Mouse (Mus musculus): ENCODE data around the gene Nphp4. TPM values are rescaled to one million over a fixed set of nuclear protein-coding genes. Genes with fewer than 3 reads are reported as not detected.

Gene Nphp4
- 0.02 and 0.04 TPM in 2 replicates for polyA plus RNA-seq (2012)

DNA sequence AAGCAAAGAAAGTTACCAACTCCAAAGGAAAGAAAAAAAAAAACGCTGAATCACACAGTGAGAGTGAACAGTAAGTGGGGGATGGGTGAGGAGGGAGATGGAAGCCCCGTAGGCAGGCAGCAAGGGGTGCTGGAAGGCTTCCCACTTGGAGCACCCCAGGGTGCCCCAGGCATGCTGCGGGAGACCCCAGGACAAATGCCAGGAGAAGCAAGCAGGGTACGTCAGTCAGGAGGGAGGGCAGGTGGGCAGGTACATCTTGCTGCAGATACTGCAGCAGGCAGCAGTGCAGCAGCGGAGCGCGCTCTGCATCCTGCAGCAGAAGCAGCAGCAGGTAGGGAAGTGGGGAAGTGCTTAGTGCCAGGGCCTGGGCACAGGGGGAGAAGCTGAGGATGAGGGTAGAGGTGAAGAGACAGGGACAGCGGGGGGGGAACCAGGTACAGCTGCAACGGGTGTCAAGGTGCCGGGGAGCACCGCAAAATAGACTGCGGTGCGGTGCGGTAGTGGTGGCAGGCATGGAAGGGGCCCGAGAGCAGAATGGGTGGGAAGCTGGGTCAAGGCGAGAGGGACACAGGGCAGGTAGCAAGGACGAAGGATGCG lies at the start of gene Nphp4:
Nphp4 (plus strand) TSS at position 280 of the 597 bp plus-strand sequence.
- no peak for TF ChIP-seq TAL1 (IDR thresholded peaks at IDR 0.05; ENCODE audit: low read length)
- no peak for TF ChIP-seq GATA1 (IDR thresholded peaks at IDR 0.05; ENCODE audit: low read length)
- peaks cover 11% of the 10 kb centered on the region for H3K9me3 ChIP-seq (ENCODE audit: control insufficient read depth, low read length)
- peaks cover 11% of the 10 kb centered on the region for H3K4me1 ChIP-seq (ENCODE audit: control insufficient read depth)
- peaks cover 40% of the 10 kb centered on the region for H3K27me3 ChIP-seq (ENCODE audit: control insufficient read depth)
- H3K4me3 ChIP-seq (replicated peaks) = peak within 1 kb of the TSS; percentile 63
- H3K36me3 ChIP-seq (ENCODE audit: control insufficient read depth) = no peaks in the 10 kb centered on the region

DNA sequence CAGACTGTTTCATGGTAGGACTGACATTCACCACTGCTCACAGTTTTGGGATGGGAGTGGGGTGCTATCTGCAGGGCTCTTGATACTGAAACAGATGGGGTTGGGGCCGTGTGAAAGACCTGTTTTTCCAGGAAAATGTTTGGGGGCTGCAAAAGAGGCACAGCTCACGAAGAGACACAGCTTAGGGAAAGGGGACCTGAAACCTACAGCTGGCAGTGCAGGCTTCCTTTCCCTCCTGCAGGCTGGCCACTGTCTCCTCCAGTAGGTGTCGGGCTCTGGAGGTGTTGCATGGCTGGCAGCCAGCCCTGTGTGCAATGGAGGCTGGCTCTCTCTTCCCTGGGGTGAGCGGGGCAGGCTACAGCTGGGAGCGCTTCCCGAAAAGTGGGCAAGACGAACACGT lies 48.2 kb upstream of the Nphp4 start:
- no peak for TF ChIP-seq GATA1 (IDR thresholded peaks at IDR 0.05; ENCODE audit: low read length)
- no peak for TF ChIP-seq TAL1 (IDR thresholded peaks at IDR 0.05; ENCODE audit: low read length)
- H3K27me3 ChIP-seq (ENCODE audit: control insufficient read depth) = no peaks in the 10 kb centered on the region
- H3K9me3 ChIP-seq (ENCODE audit: control insufficient read depth, low read length) = no peaks in the 10 kb centered on the region
- no peak overlapping the region for H3K4me3 ChIP-seq (replicated peaks)
- no peaks in the 10 kb centered on the region; the same call in 1 of the 2 replicates for H3K4me1 ChIP-seq (ENCODE audit: control insufficient read depth)
- H3K36me3 ChIP-seq (ENCODE audit: control insufficient read depth) = no peaks in the 10 kb centered on the region

DNA sequence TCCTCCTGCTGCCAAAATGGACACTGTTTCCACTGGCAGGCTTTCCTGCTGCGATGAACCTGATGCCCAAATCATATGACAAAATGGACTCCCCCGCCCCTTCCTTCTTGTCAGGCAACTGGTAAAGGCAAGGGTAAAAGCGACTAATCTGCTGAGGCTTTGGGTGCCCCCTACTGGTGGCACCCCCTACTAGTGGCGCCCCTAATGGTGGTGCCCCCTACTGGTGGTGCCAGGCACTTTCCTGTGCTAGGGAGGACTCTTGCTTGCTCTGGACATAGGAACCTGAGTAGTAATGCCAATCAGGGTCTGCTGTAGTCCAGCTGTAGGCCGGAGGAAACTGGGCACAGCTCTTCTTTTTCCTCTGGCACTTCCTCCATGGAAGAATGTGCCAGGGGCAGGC lies 44.2 kb upstream of the Nphp4 start:
- Histone ChIP-seq H3K9me3 (ENCODE audit: control insufficient read depth, low read length) (no peaks in the 10 kb centered on the region), H3K36me3 (ENCODE audit: control insufficient read depth) (no peaks in the 10 kb centered on the region), H3K27me3 (ENCODE audit: control insufficient read depth) (no peaks in the 10 kb centered on the region), H3K4me1 (ENCODE audit: control insufficient read depth) (no peaks in the 10 kb centered on the region; the same call in 1 of the 2 replicates), H3K4me3 (replicated peaks) (no peak overlapping the region)
- no peak for TF ChIP-seq TAL1 (IDR thresholded peaks at IDR 0.05; ENCODE audit: low read length)
- no peak for TF ChIP-seq GATA1 (IDR thresholded peaks at IDR 0.05; ENCODE audit: low read length)

DNA sequence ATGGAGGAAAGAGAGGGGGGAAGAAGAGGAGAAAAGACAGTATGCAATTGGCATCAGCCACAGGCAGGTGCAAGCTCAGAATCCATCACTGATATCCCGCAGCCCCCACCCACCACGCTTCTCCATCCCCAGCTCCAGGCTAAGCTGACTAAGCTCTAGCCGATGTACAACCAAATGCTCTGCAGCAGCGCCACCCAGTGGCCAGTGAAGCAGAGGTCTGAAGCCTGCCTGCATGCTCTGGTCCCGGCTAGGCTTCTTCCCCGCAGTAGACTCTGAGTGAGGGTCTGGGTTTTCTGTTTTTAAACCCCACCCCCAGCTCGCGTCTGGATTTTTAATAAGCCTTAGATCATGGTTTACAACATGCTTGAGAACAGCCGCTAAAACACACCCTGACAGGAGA lies 41.7 kb upstream of the Nphp4 start:
- TF ChIP-seq TAL1 (IDR thresholded peaks at IDR 0.05; ENCODE audit: low read length) (no peak), GATA1 (IDR thresholded peaks at IDR 0.05; ENCODE audit: low read length) (no peak)
- Histone ChIP-seq H3K36me3 (ENCODE audit: control insufficient read depth) (no peaks in the 10 kb centered on the region), H3K4me1 (ENCODE audit: control insufficient read depth) (no peaks in the 10 kb centered on the region), H3K9me3 (ENCODE audit: control insufficient read depth, low read length) (no peaks in the 10 kb centered on the region), H3K27me3 (ENCODE audit: control insufficient read depth) (no peaks in the 10 kb centered on the region), H3K4me3 (replicated peaks) (no peak overlapping the region)

DNA sequence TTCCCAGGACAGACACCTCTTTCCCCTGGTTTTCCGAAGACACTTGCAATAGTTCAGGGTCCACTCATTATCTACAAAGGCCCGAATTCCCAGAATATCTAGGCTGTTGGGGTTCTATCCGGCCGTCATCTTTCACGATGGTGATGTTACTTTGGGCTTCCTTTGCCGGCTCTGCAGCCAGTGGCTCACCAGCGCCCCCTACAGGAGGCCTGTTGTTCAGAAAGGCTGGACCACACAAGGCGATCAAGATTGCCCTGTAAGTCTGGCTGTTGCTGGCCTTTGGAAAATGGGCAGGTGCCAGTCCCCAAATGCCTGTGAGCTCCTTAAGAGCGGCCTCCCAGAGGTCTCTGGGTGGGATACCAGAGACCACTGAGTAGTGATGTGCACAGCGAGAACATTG lies 41.3 kb upstream of the Nphp4 start:
- Histone ChIP-seq H3K4me3 (replicated peaks) (no peak overlapping the region), H3K36me3 (ENCODE audit: control insufficient read depth) (no peaks in the 10 kb centered on the region), H3K27me3 (ENCODE audit: control insufficient read depth) (no peaks in the 10 kb centered on the region), H3K9me3 (ENCODE audit: control insufficient read depth, low read length) (no peaks in the 10 kb centered on the region), H3K4me1 (ENCODE audit: control insufficient read depth) (no peaks in the 10 kb centered on the region)
- TF ChIP-seq TAL1 (IDR thresholded peaks at IDR 0.05; ENCODE audit: low read length) (no peak), GATA1 (IDR thresholded peaks at IDR 0.05; ENCODE audit: low read length) (no peak)

DNA sequence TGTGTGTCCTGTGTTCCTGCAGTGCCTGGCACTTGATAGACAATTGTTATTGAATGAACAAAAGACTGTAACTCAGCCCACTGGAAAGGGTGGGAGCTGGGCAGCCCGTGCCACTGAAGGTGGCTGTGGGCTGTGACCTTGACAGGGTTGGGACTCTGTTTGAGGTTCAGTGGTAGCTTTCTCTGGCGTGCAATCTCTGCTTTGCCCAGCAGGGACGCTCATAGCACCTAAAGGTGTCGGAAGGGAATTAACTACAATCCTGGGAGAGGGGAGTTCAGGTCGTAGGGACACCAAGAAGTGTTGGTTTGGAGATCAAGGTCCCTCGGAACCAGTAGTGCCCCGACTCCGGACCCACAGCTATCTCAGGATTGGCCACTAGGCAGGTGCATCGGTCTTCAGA lies 35.6 kb upstream of the Nphp4 start:
- Histone ChIP-seq H3K4me3 (replicated peaks) (no peak overlapping the region), H3K4me1 (ENCODE audit: control insufficient read depth) (no peaks in the 10 kb centered on the region; the same call in 1 of the 2 replicates), H3K36me3 (ENCODE audit: control insufficient read depth) (no peaks in the 10 kb centered on the region), H3K27me3 (ENCODE audit: control insufficient read depth) (no peaks in the 10 kb centered on the region), H3K9me3 (ENCODE audit: control insufficient read depth, low read length) (no peaks in the 10 kb centered on the region)
- no peak for TF ChIP-seq TAL1 (IDR thresholded peaks at IDR 0.05; ENCODE audit: low read length)
- no peak for TF ChIP-seq GATA1 (IDR thresholded peaks at IDR 0.05; ENCODE audit: low read length)

DNA sequence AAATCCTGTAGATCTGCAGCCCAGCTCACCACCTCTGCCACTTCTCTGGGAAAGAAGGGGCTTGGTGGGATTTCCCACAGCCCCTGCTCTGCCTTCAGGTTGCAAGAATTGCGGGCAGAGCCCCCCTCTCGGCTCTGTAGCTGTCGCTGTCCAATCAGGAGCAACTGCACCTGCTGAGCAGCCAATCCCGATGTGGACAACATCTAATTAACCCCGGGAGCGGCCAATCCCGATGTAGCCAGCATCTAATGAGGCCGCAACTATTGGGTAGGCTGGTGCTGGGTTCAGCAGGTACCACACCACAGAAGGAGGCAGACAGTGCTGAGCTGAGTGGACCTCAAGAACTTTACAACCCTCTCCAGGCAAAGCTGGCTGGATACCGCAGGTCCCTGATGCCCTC lies 35.0 kb upstream of the Nphp4 start:
- Histone ChIP-seq H3K36me3 (ENCODE audit: control insufficient read depth) (no peaks in the 10 kb centered on the region), H3K27me3 (ENCODE audit: control insufficient read depth) (no peaks in the 10 kb centered on the region), H3K9me3 (ENCODE audit: control insufficient read depth, low read length) (no peaks in the 10 kb centered on the region), H3K4me1 (ENCODE audit: control insufficient read depth) (no peaks in the 10 kb centered on the region; the same call in 1 of the 2 replicates), H3K4me3 (replicated peaks) (no peak overlapping the region)
- TF ChIP-seq TAL1 (IDR thresholded peaks at IDR 0.05; ENCODE audit: low read length) (no peak), GATA1 (IDR thresholded peaks at IDR 0.05; ENCODE audit: low read length) (no peak)

DNA sequence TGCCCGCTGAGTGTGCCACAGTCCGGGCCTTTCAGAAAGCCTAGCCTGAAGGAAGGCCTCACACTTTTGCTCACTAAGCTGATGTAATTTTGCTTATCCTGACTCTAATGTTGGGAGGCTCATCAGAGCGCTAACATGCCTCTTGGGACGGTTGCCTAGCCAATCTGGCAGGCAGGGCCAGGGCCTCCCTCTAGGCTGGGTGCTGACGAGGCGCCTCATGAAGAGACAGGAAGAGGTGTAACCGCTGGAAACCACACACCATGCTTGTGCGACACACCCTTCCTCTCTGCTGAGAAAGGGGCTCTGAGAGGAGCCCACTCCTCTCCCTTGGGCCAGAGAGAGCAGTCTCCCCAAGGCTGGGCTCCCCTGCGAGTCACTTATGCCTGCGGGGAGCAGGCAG lies 30.3 kb upstream of the Nphp4 start:
- no peak overlapping the region for H3K4me3 ChIP-seq (replicated peaks)

DNA sequence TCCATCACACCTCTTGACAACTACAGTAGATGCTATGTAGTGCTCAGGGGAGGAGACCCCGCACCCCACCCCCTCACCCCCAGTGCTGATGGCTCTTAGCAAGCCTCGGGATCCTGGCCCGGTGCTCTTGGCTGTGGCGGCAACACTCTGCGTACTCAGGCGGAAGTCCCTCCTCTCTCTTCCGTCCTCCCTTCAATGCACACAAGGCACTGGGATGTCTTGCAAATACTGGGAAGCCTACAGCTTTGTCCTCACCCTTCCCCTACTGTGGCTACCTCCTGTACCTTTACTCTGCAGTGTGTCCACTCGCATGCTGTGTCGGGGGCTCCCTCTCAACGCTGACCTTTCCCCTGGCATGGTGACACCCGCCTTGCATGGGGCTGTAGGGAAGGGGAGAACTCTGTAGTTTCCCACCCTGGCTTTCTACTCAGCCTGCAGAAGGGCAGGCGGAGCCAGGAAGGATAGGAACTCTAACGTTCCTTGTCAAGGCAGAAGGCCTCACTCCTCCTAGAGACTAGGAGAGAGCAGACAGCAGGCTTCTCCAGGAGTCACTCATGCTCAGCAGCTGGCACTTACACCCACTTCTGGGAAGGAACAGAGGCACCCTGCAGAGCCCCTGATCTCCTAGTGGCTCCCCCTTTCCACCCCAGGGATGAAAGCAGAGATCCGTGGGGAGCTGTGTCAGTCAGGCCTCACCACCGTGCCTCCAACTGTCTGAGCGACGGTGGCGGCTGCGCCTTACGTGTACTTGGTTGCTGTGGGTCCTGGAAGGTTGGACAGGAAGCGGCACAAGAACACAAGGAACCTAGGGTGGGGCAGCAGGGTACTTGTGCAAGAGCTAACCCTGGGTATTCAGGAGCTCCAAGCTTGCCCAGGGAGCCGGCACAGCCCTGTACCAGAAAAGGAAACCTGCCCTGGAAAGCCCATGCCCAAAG lies 28.5 kb upstream of the Nphp4 start:
- H3K9me3 ChIP-seq (ENCODE audit: control insufficient read depth, low read length) = peaks cover 3% of the 10 kb centered on the region
- H3K27me3 ChIP-seq (ENCODE audit: control insufficient read depth) = no peaks in the 10 kb centered on the region
- H3K4me1 ChIP-seq (ENCODE audit: control insufficient read depth) = peaks cover 9% of the 10 kb centered on the region
- TF ChIP-seq GATA1 (IDR thresholded peaks at IDR 0.05; ENCODE audit: low read length) (no peak), TAL1 (IDR thresholded peaks at IDR 0.05; ENCODE audit: low read length) (no peak)
- peak overlapping the region; percentile 30 for H3K4me3 ChIP-seq (replicated peaks)
- H3K36me3 ChIP-seq (ENCODE audit: control insufficient read depth) = no peaks in the 10 kb centered on the region

More for the DNA sequence above, 30.3 kb upstream of the Nphp4 start:
- no peaks in the 10 kb centered on the region for H3K27me3 ChIP-seq (ENCODE audit: control insufficient read depth)
- no peaks in the 10 kb centered on the region for H3K9me3 ChIP-seq (ENCODE audit: control insufficient read depth, low read length)
- peaks cover 9% of the 10 kb centered on the region for H3K4me1 ChIP-seq (ENCODE audit: control insufficient read depth)
- H3K36me3 ChIP-seq (ENCODE audit: control insufficient read depth) = no peaks in the 10 kb centered on the region
- TF ChIP-seq GATA1 (IDR thresholded peaks at IDR 0.05; ENCODE audit: low read length) (no peak), TAL1 (IDR thresholded peaks at IDR 0.05; ENCODE audit: low read length) (no peak)
